Mouse (Mus musculus): ENCODE results near the gene S1pr4.

- TF ChIP-seq EP300 (IDR thresholded peaks at IDR 0.05; ENCODE audit: insufficient read depth, low read depth, low read length): no peak
- no peak for TF ChIP-seq POLR2A (IDR thresholded peaks at IDR 0.05; ENCODE audit: insufficient read depth, low read depth, low read length)
- no peak for TF ChIP-seq CTCF (IDR thresholded peaks at IDR 0.05)
Measured at GRCm38 (mm10) chr10:81466881-81467280, 33.1 kb downstream of the S1pr4 start.
